Mouse (Mus musculus) intestine, embryonic 14.5 days (tissue): ENCODE results near the gene Stpg3. TPM values are rescaled to one million over a fixed set of nuclear protein-coding genes. Genes with fewer than 3 reads are reported as not detected.

ENCODE experiments used
- ATAC-seq: fragments of 200-750 bp; cut with Nextera tagmentation; replicated peaks from 2 replicates; pipeline ENCODE4 v1.8.0; 2017; ENCODE audit warnings: low read depth, moderate number of reproducible peaks, moderate TSS enrichment, moderate library complexity; ENCODE audit not compliant: low FRiP score, low TSS enrichment
- DNase-seq: peaks from one replicate; pipeline ENCODE4 v3.0.0-alpha.2; 2018; ENCODE audit warnings: low spot score
- H3K27ac ChIP-seq: fragments of 300-500 bp; sonication (generic); 2 replicates; pipeline ENCODE4 v1.5.1; 2014; ENCODE audit warnings: low read depth, mild to moderate bottlenecking, control low read depth
- H3K27me3 ChIP-seq: fragments of 300-500 bp; sonication (generic); replicated peaks from 2 replicates; pipeline ENCODE4 v1.6.1; 2014; ENCODE audit warnings: low read length, control low read depth; ENCODE audit not compliant: control insufficient read depth, insufficient read depth
- H3K36me3 ChIP-seq: fragments of 300-500 bp; sonication (generic); 2 replicates; pipeline ENCODE4 v1.6.1; 2014; ENCODE audit warnings: low read length, control low read depth; ENCODE audit not compliant: control insufficient read depth, insufficient read depth
- H3K4me1 ChIP-seq: fragments of 300-500 bp; sonication (generic); replicated peaks from 2 replicates; pipeline ENCODE4 v1.6.1; 2014; ENCODE audit warnings: low read length, control low read depth, mixed read lengths; ENCODE audit not compliant: control insufficient read depth, insufficient read depth
- H3K4me2 ChIP-seq: fragments of 300-500 bp; sonication (generic); 2 replicates; pipeline ENCODE4 v1.6.1; 2014; ENCODE audit warnings: low read length
- H3K4me3 ChIP-seq: fragments of 300-500 bp; sonication (generic); 2 replicates; pipeline ENCODE4 v1.5.1; 2014; ENCODE audit warnings: low read depth, low read length, control low read depth, mixed read lengths
- H3K9ac ChIP-seq: fragments of 300-500 bp; sonication (generic); 2 replicates; pipeline ENCODE4 v1.6.1; 2014; ENCODE audit warnings: mild to moderate bottlenecking, low read length
- H3K9me3 ChIP-seq: fragments of 300-500 bp; sonication (generic); 2 replicates; pipeline ENCODE4 v1.6.1; 2016; ENCODE audit warnings: low read length, control low read depth; ENCODE audit not compliant: control insufficient read depth
- WGBS: fragments of 180-500 bp; shearing (Covaris S2); extraction: QIAGEN DNeasy Blood & Tissue Kit; methylation state at CpG from one replicate; pipeline ENCODE4 v1.1.7; 2014; 5-methylcytosine and 5-hydroxymethylcytosine counted together
- polyA plus RNA-seq: library from polyadenylated mRNA; unstranded; fragments of >200 nt; fragmentation: Nextera tagmentation; extraction: Ambion mirVana; gene quantifications from 2 replicates; pipeline ENCODE4 v1.2.1, GENCODE M21; 2014

The Stpg3 gene
- polyA plus RNA-seq, 1 experiment from 2014 or later = 0.18 TPM

- Histone ChIP-seq H3K4me1 (peaks cover 13% of the 10 kb centered on the region), H3K36me3 (no peaks in the 10 kb centered on the region), H3K9ac (peak overlapping the region; percentile 22; the same call in 1 of the 2 replicates), H3K4me2 (peak overlapping the region; percentile 57), H3K4me3 (peak overlapping the region; percentile 33), H3K27ac (0 out of 2 replicates have a peak overlapping the region, but pooled peaks have one; percentile 40), H3K9me3 (no peaks in the 10 kb centered on the region), H3K27me3 (no peaks in the 10 kb centered on the region)
- peak; percentile 7 for ATAC-seq
- WGBS = 22% methylated on average over 2 of the region's 2 CpGs
- DNase-seq = no peak
These were observed 45.8 kb downstream of the Stpg3 start for GRCm38 (mm10) chr2:25168665-25168978.

GRCm38 (mm10) chr2:25167919-25168664 is 46.3 kb downstream of the Stpg3 start:
- Histone ChIP-seq H3K27ac (peak overlapping the region; percentile 40; the same call in 1 of the 2 replicates), H3K4me2 (peak overlapping the region; percentile 57), H3K9ac (peak overlapping the region; percentile 22), H3K9me3 (no peaks in the 10 kb centered on the region), H3K4me1 (peaks cover 18% of the 10 kb centered on the region), H3K36me3 (no peaks in the 10 kb centered on the region), H3K27me3 (0 out of 2 replicates have a peak, but pooled peaks cover 1% of the 10 kb centered on the region), H3K4me3 (peak overlapping the region; percentile 33)
- DNase-seq (peak; percentile 80), ATAC-seq (peak; percentile 73)
- WGBS = under 1% methylated on average over 31 of the region's 41 CpGs

- Histone ChIP-seq H3K4me3 (peak overlapping the region; percentile 33), H3K27ac (peak overlapping the region; percentile 40; the same call in 1 of the 2 replicates), H3K4me1 (peaks cover 19% of the 10 kb centered on the region), H3K9ac (peak overlapping the region; percentile 22), H3K36me3 (no peaks in the 10 kb centered on the region), H3K4me2 (peak overlapping the region; percentile 57), H3K27me3 (peaks cover 3% of the 10 kb centered on the region; the same call in 1 of the 2 replicates), H3K9me3 (no peaks in the 10 kb centered on the region)
- peak; percentile 32 for ATAC-seq
- 33% methylated on average over 4 of the region's 4 CpGs for WGBS
- DNase-seq = no peak
These were observed 47.0 kb downstream of the Stpg3 start for GRCm38 (mm10) chr2:25167481-25167880.

Other genes starting within 250 kb of the Stpg3 start
- 143 and 147 TPM in 2 replicates for gene Mrpl41, start 239.5 kb downstream of the Stpg3 start, polyA plus RNA-seq
- gene Pnpla7, start 238.6 kb downstream of the Stpg3 start, polyA plus RNA-seq = 6.8 and 8.2 TPM in 2 replicates
- gene Nsmf, start 160.3 kb downstream of the Stpg3 start, polyA plus RNA-seq = 44.3 and 50.0 TPM in 2 replicates
- gene Entpd8, start 134.3 kb downstream of the Stpg3 start, polyA plus RNA-seq = 6.0 and 7.3 TPM in 2 replicates
- 2.3 and 5.7 TPM in 2 replicates for gene Noxa1, start 119.5 kb downstream of the Stpg3 start, polyA plus RNA-seq
- 8.2 and 13.2 TPM in 2 replicates for gene Nrarp, start 33.9 kb downstream of the Stpg3 start, polyA plus RNA-seq
- 14.4 and 18.1 TPM in 2 replicates for gene Tor4a, start 17.8 kb downstream of the Stpg3 start, polyA plus RNA-seq
- 99.1 and 107 TPM in 2 replicates for gene Nelfb, start 3.1 kb downstream of the Stpg3 start, polyA plus RNA-seq
- 0.51 TPM in 1 of 2 replicates, not detected in the other for gene Fam166a, start 4.1 kb upstream of the Stpg3 start, polyA plus RNA-seq
- gene Tubb4b, start 10.1 kb upstream of the Stpg3 start, polyA plus RNA-seq = 524 and 576 TPM in 2 replicates
- 0.26 and 0.38 TPM in 2 replicates for gene Slc34a3, start 19.7 kb upstream of the Stpg3 start, polyA plus RNA-seq
- gene Rnf224, start 22.1 kb upstream of the Stpg3 start, polyA plus RNA-seq = not detected in 2 replicates
- gene Rnf208, start 27.6 kb upstream of the Stpg3 start, polyA plus RNA-seq = 15.7 and 18.7 TPM in 2 replicates
- 0.30 TPM in 1 of 2 replicates, not detected in the other for gene Cysrt1, start 27.8 kb upstream of the Stpg3 start, polyA plus RNA-seq
- gene AL732309.1, start 32.2 kb upstream of the Stpg3 start, polyA plus RNA-seq = 5.0 and 5.7 TPM in 2 replicates
- gene Tmem203, start 40.8 kb upstream of the Stpg3 start, polyA plus RNA-seq = 18.0 and 19.2 TPM in 2 replicates
- 6.5 and 7.8 TPM in 2 replicates for gene Tprn, start 48.0 kb upstream of the Stpg3 start, polyA plus RNA-seq
- 229 and 240 TPM in 2 replicates for gene Ssna1, start 57.8 kb upstream of the Stpg3 start, polyA plus RNA-seq
- gene Anapc2, start 57.8 kb upstream of the Stpg3 start, polyA plus RNA-seq = 100 and 110 TPM in 2 replicates
- not detected in 2 replicates for gene Tmem210, start 73.5 kb upstream of the Stpg3 start, polyA plus RNA-seq
- gene Lrrc26, start 75.3 kb upstream of the Stpg3 start, polyA plus RNA-seq = not detected in 2 replicates
- 2.1 and 2.4 TPM in 2 replicates for gene Grin1, start 104.5 kb upstream of the Stpg3 start, polyA plus RNA-seq
- 66.3 and 73.3 TPM in 2 replicates for gene Man1b1, start 117.7 kb upstream of the Stpg3 start, polyA plus RNA-seq
- 24.1 and 26.5 TPM in 2 replicates for gene Dpp7, start 141.7 kb upstream of the Stpg3 start, polyA plus RNA-seq
- 36.3 and 46.0 TPM in 2 replicates for gene Uap1l1, start 151.0 kb upstream of the Stpg3 start, polyA plus RNA-seq
- 43.2 and 47.4 TPM in 2 replicates for gene Sapcd2, start 157.7 kb upstream of the Stpg3 start, polyA plus RNA-seq
- 5.9 and 7.4 TPM in 2 replicates for gene Entpd2, start 181.2 kb upstream of the Stpg3 start, polyA plus RNA-seq
- gene Npdc1, start 184.7 kb upstream of the Stpg3 start, polyA plus RNA-seq = 42.2 and 45.4 TPM in 2 replicates
- 0.15 TPM in 1 of 2 replicates, not detected in the other for gene Fut7, start 208.6 kb upstream of the Stpg3 start, polyA plus RNA-seq
- 4.8 and 4.9 TPM in 2 replicates for gene Abca2, start 214.1 kb upstream of the Stpg3 start, polyA plus RNA-seq
- 1.8 and 2.0 TPM in 2 replicates for gene Clic3, start 242.2 kb upstream of the Stpg3 start, polyA plus RNA-seq
- gene Paxx, start 246.5 kb upstream of the Stpg3 start, polyA plus RNA-seq = 25.0 and 27.4 TPM in 2 replicates